Mouse (Mus musculus) adrenal gland (tissue): ENCODE data around the gene Olfr462.

Source experiments
- intact Hi-C: fragments of 180-260 bp; cut with DNase I; formaldehyde crosslinking; loops from one replicate; pipeline ENCODE4 v1.15.1; 2025

The Olfr462 gene

DNA sequence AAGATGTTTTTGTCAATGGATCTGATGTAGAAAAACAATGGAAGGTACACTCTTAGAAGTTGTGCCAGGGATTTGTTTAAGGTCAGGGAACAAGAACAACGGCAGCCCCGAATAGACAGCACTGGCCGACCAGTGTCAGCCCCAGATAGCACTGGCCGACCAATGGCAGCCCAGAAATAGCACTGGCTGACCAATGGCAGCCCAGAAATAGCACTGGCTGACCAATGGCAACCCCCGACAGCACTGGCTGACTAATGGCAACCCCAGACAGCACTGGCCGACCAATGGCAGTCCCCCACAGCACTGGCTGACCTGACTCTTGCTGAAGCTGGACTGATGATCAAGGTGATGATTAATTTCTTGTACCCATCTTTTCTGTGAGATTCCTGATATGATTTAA lies 44.2 kb downstream of the Olfr462 start:
- intact Hi-C loops, result no loop called here

DNA sequence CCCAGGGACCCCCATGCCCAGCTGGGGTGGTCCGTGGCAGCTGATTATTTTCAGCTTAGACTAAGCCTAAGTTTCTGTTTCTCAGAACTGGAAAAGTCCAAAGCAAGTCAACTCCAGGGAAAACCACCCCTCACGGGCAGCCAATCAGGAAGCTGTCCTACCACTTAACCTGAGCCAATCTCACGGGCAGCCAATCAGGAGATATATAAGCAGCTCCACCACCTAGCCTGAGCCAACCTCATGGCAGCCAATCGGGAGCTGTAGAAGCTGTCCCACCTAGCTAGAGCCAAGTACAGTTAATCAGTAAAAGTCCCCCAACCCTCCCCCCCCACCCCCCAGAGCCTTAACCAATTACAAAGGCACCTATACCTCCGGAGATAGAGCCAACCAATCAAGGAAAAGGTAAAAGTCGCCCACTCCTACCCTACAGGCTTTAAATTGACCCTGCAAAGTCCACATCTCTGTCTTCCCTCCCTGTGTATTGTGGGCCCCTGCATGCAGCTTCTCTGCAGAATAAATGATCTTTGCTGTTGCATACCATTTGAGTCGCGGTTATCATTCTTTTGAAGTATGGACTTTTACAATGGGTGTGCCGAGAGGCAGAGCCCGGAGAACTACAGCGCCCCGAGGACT lies 45.0 kb downstream of the Olfr462 start:
- intact Hi-C loops, result no loop called here

GRCm38 (mm10) chr11:87841436-87841835 lies 50.6 kb downstream of the Olfr462 start:
- intact Hi-C loops, result no loop called here

- intact Hi-C loops, result no loop called here
Measured at GRCm38 (mm10) chr11:87840676-87841075, 51.4 kb downstream of the Olfr462 start.
